Mouse (Mus musculus) kidney, adult 9 months (tissue): ENCODE data around the gene Mpc2.

Experiments
- DNase-seq: peaks from one replicate; pipeline ENCODE4 v3.0.0; 2022

Mpc2 gene

GRCm38 (mm10) chr1:165506303-165506702 lies 45.9 kb downstream of the Mpc2 start:
- DNase-seq, result no peak

DNA sequence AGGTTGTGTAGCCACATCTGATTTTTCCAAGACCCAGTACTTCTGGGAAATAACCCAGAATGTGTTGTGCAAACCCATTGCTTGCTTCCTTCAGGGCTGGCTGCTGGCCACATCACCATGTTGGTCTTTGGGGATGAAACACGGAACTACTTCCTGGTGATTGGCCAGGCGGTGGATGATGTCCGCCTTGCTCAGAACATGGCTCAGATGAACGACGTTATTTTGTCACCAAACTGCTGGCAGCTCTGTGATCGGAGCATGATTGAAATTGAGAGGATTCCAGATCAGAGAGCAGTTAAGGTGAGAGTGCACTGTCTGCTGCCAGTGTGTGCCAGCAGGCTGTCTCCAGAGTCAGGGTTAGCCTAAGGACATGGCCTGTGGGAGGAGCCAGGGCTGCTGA lies 49.7 kb downstream of the Mpc2 start:
- DNase-seq, result peak; percentile 17

DNA sequence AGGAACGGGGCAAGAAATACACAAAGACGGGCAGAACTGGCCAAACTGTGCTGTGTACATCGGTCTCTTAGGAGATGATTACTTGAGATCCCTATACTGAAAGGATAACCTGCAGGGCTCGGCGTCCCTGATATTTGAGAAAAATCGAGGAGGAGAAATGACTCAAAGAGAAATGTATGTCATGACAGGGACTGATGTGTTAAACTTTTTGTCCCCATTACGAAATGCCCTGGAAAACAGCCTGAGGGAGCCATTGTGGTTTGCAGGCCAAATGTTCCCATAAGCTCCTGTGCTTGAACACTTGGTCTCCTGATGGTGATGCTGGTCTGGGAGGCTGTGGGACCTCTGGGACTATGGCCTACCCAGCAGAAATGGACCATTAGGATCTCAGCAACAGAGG lies 60.3 kb downstream of the Mpc2 start:
- DNase-seq, result no peak
